Mouse (Mus musculus): ENCODE results near the gene Plcb1.
A peak's percentile ranks its signal among the peaks of the same experiment; 100 is the strongest.
"Not testable (repeated sequence)": the region's sequence is repeated elsewhere in the genome, so short reads cannot be mapped to it uniquely, and the experiment has no call there.

Gene Plcb1

GRCm38 (mm10) chr2:134972376-134972775 lies 186.5 kb downstream of the Plcb1 start:
- no peak for DNase-seq (ENCODE audit: low read depth)

GRCm38 (mm10) chr2:134974711-134975110 lies 188.8 kb downstream of the Plcb1 start:
- DNase-seq (ENCODE audit: low read depth): no peak

GRCm38 (mm10) chr2:134976796-134977330 lies 191.0 kb downstream of the Plcb1 start:
- DNase-seq (ENCODE audit: low read depth): no peak

- no peak for DNase-seq (ENCODE audit: low read depth)
These were observed 191.8 kb downstream of the Plcb1 start for GRCm38 (mm10) chr2:134977641-134978040.

- DNase-seq (ENCODE audit: low read depth): no peak
These were observed 195.5 kb downstream of the Plcb1 start for GRCm38 (mm10) chr2:134981394-134981793.

GRCm38 (mm10) chr2:134984884-134985283 lies 199.0 kb downstream of the Plcb1 start:
- DNase-seq (ENCODE audit: low read depth): no peak

GRCm38 (mm10) chr2:134987978-134988377 lies 202.1 kb downstream of the Plcb1 start:
- DNase-seq (ENCODE audit: low read depth): no peak

GRCm38 (mm10) chr2:134989650-134990292 lies 203.9 kb downstream of the Plcb1 start:
- DNase-seq (ENCODE audit: low read depth): no peak

- peak; percentile 7 for DNase-seq (ENCODE audit: low read depth)
These were observed 221.3 kb downstream of the Plcb1 start for GRCm38 (mm10) chr2:135007134-135007533.

GRCm38 (mm10) chr2:135007885-135008284 lies 222.0 kb downstream of the Plcb1 start:
- not testable (repeated sequence) for DNase-seq (ENCODE audit: low read depth)

GRCm38 (mm10) chr2:135010371-135010770 lies 224.5 kb downstream of the Plcb1 start:
- DNase-seq (ENCODE audit: low read depth): no peak

GRCm38 (mm10) chr2:135015501-135015900 lies 229.6 kb downstream of the Plcb1 start:
- no peak for DNase-seq (ENCODE audit: low read depth)

GRCm38 (mm10) chr2:135018275-135018674 lies 232.4 kb downstream of the Plcb1 start:
- no peak for DNase-seq (ENCODE audit: low read depth)

GRCm38 (mm10) chr2:135018708-135019107 lies 232.8 kb downstream of the Plcb1 start:
- DNase-seq (ENCODE audit: low read depth): no peak

- no peak for DNase-seq (ENCODE audit: low read depth)
These were observed 233.7 kb downstream of the Plcb1 start for GRCm38 (mm10) chr2:135019588-135019987.

GRCm38 (mm10) chr2:135029288-135029687 lies 243.4 kb downstream of the Plcb1 start:
- no peak for DNase-seq (ENCODE audit: low read depth)

GRCm38 (mm10) chr2:135029700-135030099 lies 243.8 kb downstream of the Plcb1 start:
- no peak for DNase-seq (ENCODE audit: low read depth)

GRCm38 (mm10) chr2:135035640-135036260 lies 249.9 kb downstream of the Plcb1 start:
- no peak for DNase-seq (ENCODE audit: low read depth)

GRCm38 (mm10) chr2:135048791-135049190 lies 262.9 kb downstream of the Plcb1 start:
- no peak for DNase-seq (ENCODE audit: low read depth)

- DNase-seq (ENCODE audit: low read depth): no peak
These were observed 263.4 kb downstream of the Plcb1 start for GRCm38 (mm10) chr2:135049283-135049682.

- no peak for DNase-seq (ENCODE audit: low read depth)
These were observed 265.8 kb downstream of the Plcb1 start for GRCm38 (mm10) chr2:135051540-135052288.

- no peak for DNase-seq (ENCODE audit: low read depth)
These were observed 267.5 kb downstream of the Plcb1 start for GRCm38 (mm10) chr2:135053391-135053790.

- no peak for DNase-seq (ENCODE audit: low read depth)
These were observed 281.6 kb downstream of the Plcb1 start for GRCm38 (mm10) chr2:135067419-135067818.

Measured in c-Kit-positive CD71-positive TER-119-negative erythroid progenitor cells, embryonic 14.5 days (primary cell).